Mouse (Mus musculus) MEL (cell line): ENCODE results near the gene Fbxo3.

Experiments used
- BHLHE40 ChIP-seq: IDR thresholded peaks from 2 replicates; pipeline ENCODE4 v1.6.1; 2012; ENCODE audit warnings: low read depth, mild to moderate bottlenecking, inconsistent platforms, low read length, improper control_type of control experiment, borderline replicate concordance
- CTCF ChIP-seq, 3 experiments: IDR thresholded peaks in 2 of 3; conservative IDR thresholded peaks in 1 of 3; 2 replicates each; pipeline ENCODE4 v1.5.1; 2011 to 2012; ENCODE audit warnings: low read length in 3 of 3, low read depth in 2 of 3, mild to moderate bottlenecking in 2 of 3, improper control_type of control experiment in 1 of 3, inconsistent platforms in 1 of 3, mixed read lengths in 1 of 3, moderate library complexity in 1 of 3; ENCODE audit not compliant: control insufficient read depth in 1 of 3, insufficient read depth in 1 of 3, poor library complexity in 1 of 3, severe bottlenecking in 1 of 3
- EP300 ChIP-seq, 2 experiments: IDR thresholded peaks; 2 replicates each; pipeline ENCODE4 v1.6.1; 2011; ENCODE audit warnings: improper control_type of control experiment in 2 of 2, low read length in 2 of 2, low read depth in 1 of 2, mild to moderate bottlenecking in 1 of 2
- GATA1 ChIP-seq: IDR thresholded peaks from 2 replicates; pipeline ENCODE4 v1.6.1; 2011; ENCODE audit warnings: low read depth, low read length, improper control_type of control experiment
- HCFC1 ChIP-seq: IDR thresholded peaks from 2 replicates; pipeline ENCODE4 v1.6.1; 2012; ENCODE audit warnings: low read depth, mild to moderate bottlenecking, inconsistent platforms, low read length, improper control_type of control experiment, moderate library complexity
- JUND ChIP-seq: IDR thresholded peaks from 2 replicates; pipeline ENCODE4 v1.6.1; 2011; ENCODE audit warnings: low read depth, mild to moderate bottlenecking, improper control_type of control experiment, low read length
- MEF2A ChIP-seq: IDR thresholded peaks from 2 replicates; pipeline ENCODE4 v1.6.1; 2014; ENCODE audit warnings: low read depth, mild to moderate bottlenecking, inconsistent platforms, low read length, improper control_type of control experiment; ENCODE audit not compliant: poor library complexity, insufficient replicate concordance, severe bottlenecking; ENCODE audit errors: extremely low read depth
- MYB ChIP-seq: IDR thresholded peaks from 2 replicates; pipeline ENCODE4 v1.6.1; 2011; ENCODE audit warnings: mild to moderate bottlenecking, low read depth, low read length, improper control_type of control experiment
- NRF1 ChIP-seq: IDR thresholded peaks from 2 replicates; pipeline ENCODE4 v1.6.1; 2014; ENCODE audit warnings: low read depth, mild to moderate bottlenecking, inconsistent platforms, low read length, improper control_type of control experiment, moderate library complexity; ENCODE audit not compliant: poor library complexity, insufficient read depth, severe bottlenecking
- POLR2A ChIP-seq, 2 experiments: IDR thresholded peaks; 2 replicates each; pipeline ENCODE4 v1.6.1; 2011 to 2012; ENCODE audit warnings: low read length in 2 of 2, mild to moderate bottlenecking in 2 of 2, control low read depth in 1 of 2, improper control_type of control experiment in 1 of 2, low read depth in 1 of 2, moderate library complexity in 1 of 2; ENCODE audit not compliant: control insufficient read depth in 1 of 2, insufficient read depth in 1 of 2, poor library complexity in 1 of 2
- POLR2AphosphoS5 ChIP-seq: IDR thresholded peaks from 2 replicates; pipeline ENCODE4 v1.6.1; 2012; ENCODE audit warnings: low read depth, borderline replicate concordance, mild to moderate bottlenecking, inconsistent platforms, low read length, moderate library complexity, mixed read lengths
- TAL1 ChIP-seq: IDR thresholded peaks from 2 replicates; pipeline ENCODE4 v1.6.1; 2012; ENCODE audit warnings: mild to moderate bottlenecking, inconsistent platforms, low read length, moderate library complexity, mixed read lengths
- ZC3H11A ChIP-seq: IDR thresholded peaks from 2 replicates; pipeline ENCODE4 v1.6.1; 2012; ENCODE audit warnings: low read depth, mild to moderate bottlenecking, inconsistent platforms, low read length, improper control_type of control experiment
- ZNF384 ChIP-seq: IDR thresholded peaks from 2 replicates; pipeline ENCODE4 v1.6.1; 2012; ENCODE audit warnings: low read depth, mild to moderate bottlenecking, inconsistent platforms, low read length, improper control_type of control experiment

DNA sequence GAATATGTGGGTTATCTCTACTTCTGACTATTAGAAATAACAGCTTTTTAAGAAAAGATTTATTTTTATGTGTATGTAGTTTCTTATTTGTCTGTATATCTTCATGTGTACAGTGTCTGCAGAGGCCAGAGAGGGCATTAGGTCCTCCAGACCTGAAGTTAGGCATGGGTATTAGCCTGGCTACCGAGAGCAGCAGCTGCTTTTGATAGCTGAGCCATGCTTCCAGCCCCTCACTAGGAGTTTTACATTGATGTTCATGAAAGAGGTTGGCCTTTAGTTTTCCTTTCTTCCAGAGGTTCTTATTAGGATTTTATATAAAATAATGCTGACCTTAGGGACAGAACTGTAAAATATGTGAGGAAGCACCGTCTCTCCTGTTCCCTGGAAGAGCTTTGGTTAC is 10.7 kb downstream of the Fbxo3 start:
- TF ChIP-seq MYB (no peak), ZNF384 (no peak), CTCF (IDR thresholded peaks at IDR 0.05 in 2 of 3, conservative IDR thresholded peaks at IDR 0.05 in 1 of 3; ENCODE audit: control insufficient read depth in 1 of 3, insufficient read depth in 1 of 3, low read depth in 2 of 3, low read length in 3 of 3, poor library complexity in 1 of 3, severe bottlenecking in 1 of 3) (no peak), BHLHE40 (no peak), TAL1 (no peak), NRF1 (no peak), POLR2AphosphoS5 (no peak), EP300 (IDR thresholded peaks at IDR 0.05; ENCODE audit: low read depth in 1 of 2, low read length in 2 of 2) (no peak), JUND (no peak), ZC3H11A (no peak), POLR2A (IDR thresholded peaks at IDR 0.05; ENCODE audit: control insufficient read depth in 1 of 2, insufficient read depth in 1 of 2, low read depth in 1 of 2, low read length in 2 of 2, poor library complexity in 1 of 2) (no peak), GATA1 (no peak), HCFC1 (no peak), MEF2A (no peak)
